Mouse (Mus musculus) megakaryocyte, embryonic 14.5 days (primary cell): Measurements from ENCODE around the gene Ndc1.

Experiments used
- FLI1 ChIP-seq: IDR thresholded peaks from 2 replicates; pipeline ENCODE4 v1.6.1; 2012; ENCODE audit warnings: low read length, inconsistent platforms, mixed read lengths
- GATA1 ChIP-seq: IDR thresholded peaks from 3 replicates; pipeline ENCODE4 v1.6.1; 2012; ENCODE audit warnings: mixed read lengths, low read length, inconsistent platforms, borderline replicate concordance

- TF ChIP-seq GATA1 (no peak), FLI1 (no peak)
These were observed 46.5 kb upstream of the Ndc1 start for GRCm38 (mm10) chr4:107321041-107321440.
